Mouse (Mus musculus) liver, postnatal 0 days (tissue): ENCODE data around the gene S100a1. TPM values are rescaled to one million over a fixed set of nuclear protein-coding genes. Genes with fewer than 3 reads are reported as not detected.

Experiments
- ATAC-seq: fragments of 200-750 bp; cut with Nextera tagmentation; 2 replicates; pipeline ENCODE4 v1.8.0; 2017; ENCODE audit warnings: mild to moderate bottlenecking, moderate library complexity
- DNase-seq: peaks from one replicate; pipeline ENCODE4 v3.0.0-alpha.2; 2016
- H3K27ac ChIP-seq: fragments of 300-500 bp; sonication (generic); 2 replicates; pipeline ENCODE4 v1.5.1; 2014; ENCODE audit warnings: antibody characterized with exemption, moderate library complexity, mild to moderate bottlenecking, low read depth
- H3K27me3 ChIP-seq: fragments of 300-500 bp; sonication (generic); 2 replicates; pipeline ENCODE4 v1.6.1; 2014; ENCODE audit warnings: low read length, control low read depth, mixed read lengths; ENCODE audit not compliant: insufficient read depth
- H3K36me3 ChIP-seq: fragments of 300-500 bp; sonication (generic); replicated peaks from 2 replicates; pipeline ENCODE4 v1.6.1; 2014; ENCODE audit warnings: mild to moderate bottlenecking, control low read depth, low read length, moderate library complexity, mixed read lengths; ENCODE audit not compliant: insufficient read depth
- H3K4me1 ChIP-seq: fragments of 300-500 bp; sonication (generic); 2 replicates; pipeline ENCODE4 v1.6.1; 2014; ENCODE audit warnings: antibody characterized with exemption, mild to moderate bottlenecking, control low read depth; ENCODE audit not compliant: insufficient read depth
- H3K4me2 ChIP-seq: fragments of 300-500 bp; sonication (generic); 2 replicates; pipeline ENCODE4 v1.6.1; 2014; ENCODE audit warnings: low read depth, mild to moderate bottlenecking, low read length, moderate library complexity, mixed read lengths
- H3K4me3 ChIP-seq: fragments of 300-500 bp; sonication (generic); 2 replicates; pipeline ENCODE4 v1.5.1; 2014; ENCODE audit warnings: low read depth, low read length
- H3K9ac ChIP-seq: fragments of 300-500 bp; sonication (generic); replicated peaks from 2 replicates; pipeline ENCODE4 v1.6.1; 2014; ENCODE audit warnings: mild to moderate bottlenecking, moderate library complexity
- H3K9me3 ChIP-seq: fragments of 300-500 bp; sonication (generic); 2 replicates; pipeline ENCODE4 v1.6.1; 2016; ENCODE audit warnings: mild to moderate bottlenecking, control low read depth, low read length, mixed read lengths
- CTCF ChIP-seq: sonication (generic); IDR thresholded peaks from 2 replicates; pipeline ENCODE4 v1.5.1; 2016; ENCODE audit warnings: antibody characterized with exemption, low read depth
- EP300 ChIP-seq: IDR thresholded peaks from 2 replicates; pipeline ENCODE4 v1.6.1; 2016; ENCODE audit warnings: antibody characterized with exemption, low read depth, mild to moderate bottlenecking
- whole genome bisulfite sequencing: fragments of 180-500 bp; shearing (Covaris S2); extraction: QIAGEN DNeasy Blood & Tissue Kit; methylation state at CpG from one replicate; pipeline ENCODE4 v1.1.7; 2014; ENCODE audit not compliant: insufficient replicate concordance; 5-methylcytosine and 5-hydroxymethylcytosine counted together
- polyA plus RNA-seq: library from polyadenylated mRNA; unstranded; fragments of >200 nt; fragmentation: Nextera tagmentation; extraction: Ambion mirVana; gene quantifications from 2 replicates; pipeline ENCODE4 v1.2.1, GENCODE M21; 2015

The S100a1 gene
- polyA plus RNA-seq: 116 and 118 TPM in 2 replicates

DNA sequence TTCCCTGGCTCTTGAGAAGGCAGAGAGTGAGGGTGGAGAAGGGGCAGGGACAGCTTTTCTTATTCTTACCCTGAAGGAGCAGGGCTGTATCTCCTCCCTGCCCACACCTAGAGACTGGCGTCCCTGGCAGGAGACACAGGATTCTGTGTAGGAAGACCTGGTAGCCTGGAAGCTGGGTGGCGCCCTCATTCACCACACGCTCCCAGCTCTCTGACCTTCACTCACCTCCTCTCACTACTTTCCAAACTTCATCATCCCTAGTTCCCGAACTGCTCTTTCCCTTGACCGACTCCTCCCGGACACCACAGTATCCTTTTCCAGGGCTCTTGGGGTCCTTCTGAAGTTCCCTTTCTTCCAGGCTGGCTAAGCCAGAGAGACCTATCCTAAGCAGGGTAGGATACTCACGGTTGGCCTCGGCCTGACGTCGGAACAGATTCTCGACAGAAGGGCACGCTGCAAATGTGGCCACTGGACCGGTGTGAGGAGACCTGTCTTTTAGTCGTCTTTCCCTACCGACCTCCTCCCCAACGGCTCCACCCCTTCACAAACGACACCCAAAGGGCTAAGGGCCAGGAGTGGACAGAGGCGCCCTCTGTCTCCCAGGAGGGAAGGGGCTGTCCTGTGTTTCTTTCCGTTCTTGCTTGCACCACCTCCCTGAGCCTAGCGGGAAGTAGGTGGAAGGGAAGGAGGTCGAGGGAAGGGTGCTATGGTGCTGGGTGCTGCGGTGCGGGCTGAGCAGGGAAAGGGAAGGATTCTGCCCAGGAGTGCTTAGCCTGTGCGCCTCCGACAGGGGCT is at the start of gene S100a1, which contains the start of gene S100a13:
TSS of gene S100a1 (minus strand) at position 597 of the 795 bp plus-strand sequence.
TSS of gene S100a13 (plus strand) at position 640 of the 795 bp plus-strand sequence.
- ATAC-seq: peak; percentile 32

DNA sequence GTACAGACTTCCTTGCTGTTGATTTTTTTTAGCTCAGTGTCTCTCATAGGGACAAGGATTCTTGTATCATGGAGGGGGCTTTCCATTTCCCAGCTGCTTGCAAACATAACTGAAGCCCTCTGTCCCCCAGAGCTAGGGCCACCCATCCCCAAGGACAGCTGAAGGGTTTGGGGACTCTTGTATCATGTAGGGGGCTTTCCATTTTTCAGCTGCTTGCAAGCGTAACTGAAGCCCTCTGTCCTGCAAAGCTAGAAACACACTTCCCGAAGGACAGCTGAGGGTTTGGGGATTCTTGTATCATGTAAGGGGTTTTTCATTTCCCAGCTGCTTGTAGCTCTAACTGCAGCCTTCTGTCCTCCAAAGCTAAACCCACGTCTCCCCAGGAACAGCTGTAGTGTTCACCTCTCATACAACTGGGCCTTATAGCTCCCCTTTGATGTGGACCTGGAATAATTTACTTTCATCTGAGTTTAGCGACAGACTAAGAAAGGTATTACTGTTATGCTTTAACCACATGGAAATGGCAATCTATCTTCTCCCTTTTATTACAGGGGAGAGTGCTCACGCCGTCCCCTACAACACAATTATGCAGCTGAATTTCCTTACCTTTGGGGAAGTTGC is 45.9 kb upstream of the S100a1 start, which contains the start of gene S100a3:
TSS of gene S100a3 (plus strand) at position 571 of the 621 bp plus-strand sequence.
- no peaks in the 10 kb centered on the region for H3K36me3 ChIP-seq
- TF ChIP-seq CTCF: no peak
- no peak for TF ChIP-seq EP300
- no peak within 1 kb of the TSS for H3K4me3 ChIP-seq
- no peak within 1 kb of the TSS for H3K4me2 ChIP-seq
- DNase-seq (no peak), ATAC-seq (no peak)
- H3K4me1 ChIP-seq: no peaks in the 10 kb centered on the region
- H3K9me3 ChIP-seq: no peaks in the 10 kb centered on the region
- H3K27ac ChIP-seq: no peak within 1 kb of the TSS
- WGBS: 71% methylated on average over 6 of the region's 6 CpGs
- no peak within 1 kb of the TSS for H3K9ac ChIP-seq
- H3K27me3 ChIP-seq: no peaks in the 10 kb centered on the region

More for the DNA sequence above, at the start of gene S100a1, which contains the start of gene S100a13:
- DNase-seq: peak; percentile 71
- TF ChIP-seq CTCF: peak; percentile 66
- no peak for TF ChIP-seq EP300
- Histone ChIP-seq H3K27me3 (no peaks in the 10 kb centered on the region), H3K9ac (peak within 1 kb of the TSS; percentile 65), H3K27ac (peak within 1 kb of the TSS; percentile 46), H3K9me3 (no peaks in the 10 kb centered on the region), H3K4me3 (peak within 1 kb of the TSS; percentile 61), H3K4me1 (peaks cover 24% of the 10 kb centered on the region), H3K36me3 (peaks cover 7% of the 10 kb centered on the region; the same call in 1 of the 2 replicates), H3K4me2 (peak within 1 kb of the TSS; percentile 98)
- 2% methylated on average over 25 of the region's 25 CpGs for WGBS

- no peak for TF ChIP-seq EP300
- ATAC-seq: no peak
Measured at GRCm38 (mm10) chr3:90555954-90556353, 41.8 kb upstream of the S100a1 start.

GRCm38 (mm10) chr3:90552231-90552630 is 38.0 kb upstream of the S100a1 start:
- no peak for DNase-seq
- no peaks in the 10 kb centered on the region for H3K9me3 ChIP-seq
- H3K4me2 ChIP-seq: no peak overlapping the region
- no peaks in the 10 kb centered on the region for H3K36me3 ChIP-seq
- no peak overlapping the region for H3K9ac ChIP-seq
- H3K27me3 ChIP-seq: no peaks in the 10 kb centered on the region
- H3K4me1 ChIP-seq: no peaks in the 10 kb centered on the region
- H3K4me3 ChIP-seq: no peak overlapping the region
- no peak for TF ChIP-seq EP300
- no peak for ATAC-seq
- 74% methylated on average over 2 of the region's 2 CpGs for WGBS
- no peak overlapping the region for H3K27ac ChIP-seq

More at GRCm38 (mm10) chr3:90555954-90556353, 41.8 kb upstream of the S100a1 start:
- H3K9ac ChIP-seq: no peak overlapping the region
- DNase-seq: no peak
- H3K9me3 ChIP-seq: no peaks in the 10 kb centered on the region
- H3K4me1 ChIP-seq: no peaks in the 10 kb centered on the region
- no peak overlapping the region for H3K27ac ChIP-seq
- no peaks in the 10 kb centered on the region for H3K36me3 ChIP-seq
- 68% methylated on average over 5 of the region's 5 CpGs for WGBS
- H3K4me3 ChIP-seq: no peak overlapping the region
- no peak overlapping the region for H3K4me2 ChIP-seq
- no peaks in the 10 kb centered on the region for H3K27me3 ChIP-seq

- 80% methylated on average over 2 of the region's 2 CpGs for WGBS
- DNase-seq (no peak), ATAC-seq (no peak)
- Histone ChIP-seq H3K36me3 (no peaks in the 10 kb centered on the region), H3K27me3 (no peaks in the 10 kb centered on the region), H3K9ac (no peak overlapping the region), H3K4me2 (no peak overlapping the region), H3K4me1 (no peaks in the 10 kb centered on the region), H3K9me3 (no peaks in the 10 kb centered on the region), H3K4me3 (no peak overlapping the region), H3K27ac (no peak overlapping the region)
- TF ChIP-seq CTCF (no peak), EP300 (no peak)
Measured at GRCm38 (mm10) chr3:90550421-90550790, 36.2 kb upstream of the S100a1 start.

- DNase-seq: no peak
- TF ChIP-seq EP300 (no peak), CTCF (no peak)
- H3K4me2 ChIP-seq: no peak overlapping the region
- no peaks in the 10 kb centered on the region for H3K36me3 ChIP-seq
- no peaks in the 10 kb centered on the region for H3K27me3 ChIP-seq
- H3K9me3 ChIP-seq: no peaks in the 10 kb centered on the region
- H3K27ac ChIP-seq: no peak overlapping the region
- no peak for ATAC-seq
- no peaks in the 10 kb centered on the region for H3K4me1 ChIP-seq
- H3K9ac ChIP-seq: no peak overlapping the region
- H3K4me3 ChIP-seq: no peak overlapping the region
- 60% methylated on average over 5 of the region's 5 CpGs for WGBS
Measured at GRCm38 (mm10) chr3:90549676-90550420, 35.7 kb upstream of the S100a1 start.
